Mouse (Mus musculus) layer of hippocampus, adult 2 months (tissue): ENCODE data around the gene Mfsd2b. TPM values are rescaled to one million over a fixed set of nuclear protein-coding genes. Genes with fewer than 3 reads are reported as not detected.

ENCODE experiments used
- DNase-seq, 2 experiments: peaks; one replicate each; pipeline ENCODE4 v3.0.0; 2022; ENCODE audit warnings: low spot score in 2 of 2
- H3K27ac ChIP-seq: fragments of 200-600 bp; 2 replicates; pipeline ENCODE4 v1.8.1; 2022
- H3K4me3 ChIP-seq: fragments of 200-600 bp; 2 replicates; pipeline ENCODE4 v1.8.1; 2022; ENCODE audit warnings: mild to moderate bottlenecking
- CTCF ChIP-seq: fragments of 200-600 bp; conservative IDR thresholded peaks from 2 replicates; pipeline ENCODE4 v1.8.1; 2022; ENCODE audit warnings: antibody characterized with exemption, mild to moderate bottlenecking, moderate library complexity
- total RNA-seq, 2 experiments: library from RNA; stranded (reverse); gene quantifications; 2 replicates each; pipeline ENCODE4 v1.2.3; 2021

The Mfsd2b gene
- total RNA-seq, 2 experiments from 2014 or later = 0.59 to 1.00 TPM

- Histone ChIP-seq H3K4me3 (no peak overlapping the region), H3K27ac (peak overlapping the region; percentile 51; the same call in 1 of the 2 replicates)
- peak; percentile 56 to 58 for DNase-seq
- no peak for TF ChIP-seq CTCF
These were observed 9.8 kb downstream of the Mfsd2b start for GRCm38 (mm10) chr12:4864338-4864690.

DNA sequence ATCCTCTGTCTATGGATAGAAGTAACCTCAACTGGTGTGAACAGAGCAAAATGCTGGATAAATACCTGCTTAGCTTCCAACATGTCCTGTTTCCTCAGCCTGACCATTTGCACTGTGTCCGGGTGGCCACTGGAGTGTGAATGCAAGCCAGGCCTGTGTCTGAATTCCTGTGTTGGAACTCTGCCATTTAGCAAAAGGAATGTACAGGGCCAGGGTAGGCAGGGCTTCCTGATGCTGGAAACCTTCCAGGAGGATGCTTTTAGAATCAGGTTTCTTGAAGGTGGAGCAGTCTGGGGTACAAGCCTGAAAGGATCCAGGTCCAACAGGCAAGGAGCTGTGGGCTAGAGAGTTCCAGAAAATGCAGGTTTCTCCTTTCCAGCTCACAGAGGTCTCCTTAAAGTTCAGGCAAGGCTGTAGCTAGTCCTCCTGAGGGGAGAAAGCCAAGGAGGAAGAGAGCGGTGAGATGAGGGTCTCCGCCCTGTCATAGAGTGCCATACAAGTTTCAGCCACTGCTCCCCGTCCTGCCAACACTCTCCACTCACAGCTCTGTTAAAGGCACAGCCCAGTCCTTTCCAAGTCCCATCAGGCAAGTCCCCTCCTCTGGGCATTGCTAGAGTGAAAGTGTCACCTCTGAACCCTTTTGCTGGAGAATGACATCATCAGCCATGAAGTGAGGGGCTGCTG, 10.4 kb downstream of the Mfsd2b start:
- H3K4me3 ChIP-seq = no peak overlapping the region
- DNase-seq = no peak
- peak overlapping the region; percentile 46; the same call in 1 of the 2 replicates for H3K27ac ChIP-seq
- TF ChIP-seq CTCF = no peak

- Histone ChIP-seq H3K27ac (no peak overlapping the region), H3K4me3 (no peak overlapping the region)
- peak; percentile 57 for TF ChIP-seq CTCF
- DNase-seq = no peak
These were observed 11.5 kb downstream of the Mfsd2b start for GRCm38 (mm10) chr12:4862672-4863071.

DNA sequence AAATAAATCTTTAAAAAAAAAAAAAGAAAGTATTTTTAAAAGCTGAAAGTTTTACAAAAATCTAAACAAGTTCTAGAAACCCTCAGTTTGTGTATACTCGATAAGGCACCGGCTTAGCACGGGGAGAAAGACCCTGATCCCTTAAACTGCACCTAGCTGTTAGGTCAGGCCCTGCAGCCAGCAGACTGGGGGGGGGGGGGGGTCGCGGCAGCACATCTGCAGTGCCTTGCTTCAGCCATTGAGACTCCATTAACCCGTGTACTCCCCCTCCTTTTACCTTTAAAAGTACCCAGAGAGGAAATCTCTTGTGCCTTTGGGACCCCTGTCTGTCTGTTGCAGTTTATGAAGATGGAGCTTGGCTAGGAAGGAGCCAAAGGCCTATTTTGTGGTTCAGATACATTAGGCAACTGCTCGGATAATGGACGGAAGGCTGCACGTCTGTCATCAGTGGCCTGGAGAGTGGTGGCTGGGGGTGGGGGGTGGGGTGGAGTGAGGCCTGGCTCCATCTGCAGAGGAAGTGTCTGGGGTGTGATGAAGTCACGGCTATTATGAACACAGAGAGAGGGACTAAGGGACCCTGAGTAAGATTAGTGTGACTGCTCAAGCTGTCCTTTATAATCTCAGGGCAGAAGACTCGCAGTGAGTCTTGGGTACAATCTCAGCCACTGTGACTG, 14.8 kb downstream of the Mfsd2b start:
- no peak overlapping the region for H3K4me3 ChIP-seq
- no peak overlapping the region for H3K27ac ChIP-seq
- no peak for TF ChIP-seq CTCF
- no peak for DNase-seq

DNA sequence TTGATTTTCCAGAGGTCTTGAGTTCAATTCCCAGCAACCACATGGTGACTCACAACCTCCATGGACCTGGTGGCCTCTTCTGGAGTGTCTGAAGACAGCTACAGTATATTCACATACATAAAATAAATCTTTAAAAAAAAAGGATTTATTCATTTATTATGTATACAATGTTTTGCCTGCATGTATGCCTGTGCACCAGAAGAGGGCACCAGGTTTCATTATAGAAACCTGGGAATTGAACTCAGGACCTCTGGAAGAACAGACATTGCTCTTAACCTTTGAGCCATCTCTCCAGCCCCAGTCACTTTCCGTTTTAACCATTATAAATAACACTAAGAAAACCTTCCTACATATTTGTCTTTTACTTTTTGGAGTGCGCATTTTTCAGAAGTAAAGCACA, 17.3 kb downstream of the Mfsd2b start:
- DNase-seq = no peak
- no peak overlapping the region for H3K27ac ChIP-seq
- TF ChIP-seq CTCF = peak; percentile 65
- no peak overlapping the region for H3K4me3 ChIP-seq

DNA sequence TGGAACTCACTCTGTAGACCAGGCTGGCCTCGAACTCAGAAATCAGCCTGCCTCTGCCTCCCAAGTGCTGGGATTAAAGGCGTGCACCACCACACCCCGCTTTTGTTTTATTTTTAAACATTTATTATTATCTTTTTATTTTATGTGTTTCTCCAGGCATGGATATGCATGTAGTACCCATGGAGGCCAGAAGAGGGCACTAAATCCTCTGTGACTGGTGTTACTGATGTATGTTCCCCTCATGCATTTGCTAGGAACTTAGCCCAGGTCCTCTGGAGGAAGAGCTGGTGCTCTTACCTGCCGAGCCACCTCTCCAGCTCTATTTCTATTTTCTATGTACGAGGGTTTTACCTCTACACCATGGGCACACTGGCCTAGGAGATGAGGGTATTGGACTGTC, 18.0 kb downstream of the Mfsd2b start:
- H3K27ac ChIP-seq = no peak overlapping the region

DNA sequence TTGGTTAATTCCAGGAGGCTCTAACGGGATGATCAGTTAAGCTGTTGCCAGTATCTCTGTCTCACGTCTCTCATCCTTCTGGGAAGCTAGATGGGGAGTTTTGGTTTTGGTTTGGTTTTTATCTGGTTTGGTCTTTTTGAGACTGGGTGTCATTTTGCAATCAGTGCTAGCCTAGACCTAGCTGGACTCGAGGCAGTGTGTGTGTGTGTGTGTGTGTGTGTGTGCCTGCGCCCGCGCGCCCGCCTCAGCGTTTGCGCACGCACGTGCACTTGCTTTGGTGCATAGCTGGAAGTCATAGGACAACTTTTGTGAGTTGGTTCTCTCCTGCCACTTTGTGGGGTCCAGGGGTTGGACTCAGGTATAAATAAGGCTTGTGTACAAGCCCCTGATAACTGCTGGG, 30.4 kb downstream of the Mfsd2b start:
- DNase-seq = no peak
- peak overlapping the region; percentile 61 for H3K4me3 ChIP-seq
- no peak for TF ChIP-seq CTCF
- H3K27ac ChIP-seq = peak overlapping the region; percentile 43

More for the DNA sequence above, 18.0 kb downstream of the Mfsd2b start:
- DNase-seq = no peak
- H3K4me3 ChIP-seq = no peak overlapping the region
- TF ChIP-seq CTCF = peak; percentile 68

GRCm38 (mm10) chr12:4842890-4843597, 31.1 kb downstream of the Mfsd2b start, which contains the start of gene Wdcp:
TSS of gene Wdcp (plus strand) at chr12:4843303.
- H3K27ac ChIP-seq = peak within 1 kb of the TSS; percentile 43
- no peak for TF ChIP-seq CTCF
- peak within 1 kb of the TSS; percentile 61 for H3K4me3 ChIP-seq
- peak; percentile 86 to 94 for DNase-seq

- no peak overlapping the region for H3K4me3 ChIP-seq
- no peak for TF ChIP-seq CTCF
- no peak for DNase-seq
- no peak overlapping the region for H3K27ac ChIP-seq
These were observed 31.7 kb downstream of the Mfsd2b start for GRCm38 (mm10) chr12:4842456-4842855.

GRCm38 (mm10) chr12:4841392-4841887, 32.7 kb downstream of the Mfsd2b start, which contains the start of gene Fkbp1b:
TSS of gene Fkbp1b (minus strand) at chr12:4841591.
- H3K27ac ChIP-seq = peak within 1 kb of the TSS; percentile 67
- H3K4me3 ChIP-seq = peak within 1 kb of the TSS; percentile 80
- peak in 1 of 2 experiments; percentile 48 for DNase-seq
- TF ChIP-seq CTCF = no peak

GRCm38 (mm10) chr12:4840741-4841140, 33.4 kb downstream of the Mfsd2b start:
- no peak for DNase-seq
- TF ChIP-seq CTCF = no peak
- peak overlapping the region; percentile 80 for H3K4me3 ChIP-seq
- H3K27ac ChIP-seq = peak overlapping the region; percentile 67

DNA sequence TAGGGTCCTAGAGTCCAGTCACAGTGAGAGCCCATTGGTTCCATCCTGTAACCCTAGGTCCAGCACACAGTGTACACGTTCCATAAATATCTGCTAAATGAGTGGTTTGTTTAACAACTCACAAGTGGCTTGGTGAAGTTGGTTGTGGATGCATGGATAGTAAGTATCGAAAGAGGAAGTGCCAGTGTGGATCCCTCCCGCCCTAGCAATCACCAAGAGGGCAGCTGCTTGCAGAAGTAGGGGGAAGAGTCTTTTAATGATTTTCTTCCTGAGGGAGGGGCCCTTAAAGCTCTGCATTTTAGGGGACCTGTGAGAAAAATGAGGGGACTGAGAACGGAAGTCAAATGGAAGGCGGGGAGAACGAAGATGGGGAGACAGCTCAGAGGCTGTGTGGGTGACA, 34.1 kb downstream of the Mfsd2b start:
- TF ChIP-seq CTCF = no peak
- Histone ChIP-seq H3K4me3 (peak overlapping the region; percentile 80; the same call in 1 of the 2 replicates), H3K27ac (peak overlapping the region; percentile 67; the same call in 1 of the 2 replicates)
- no peak for DNase-seq

- Histone ChIP-seq H3K4me3 (no peak overlapping the region), H3K27ac (no peak overlapping the region)
- no peak for DNase-seq
- TF ChIP-seq CTCF = no peak
These were observed 37.2 kb downstream of the Mfsd2b start for GRCm38 (mm10) chr12:4836959-4837358.
